Comparison of ENCODE assay signal across 20 mouse cellular contexts in genomic region chr2:65217677-65218076, GRCm38 (mm10). TPM values are rescaled to one million over a fixed set of nuclear protein-coding genes. Genes with fewer than 3 reads are reported as not detected.
DNase-seq lines count a peak whose midpoint lies in the region; ATAC-seq and TF ChIP-seq lines count a peak whose summit lies in the region.
"Had no signal": no experiment of that assay in that cellular context is flagged by ENCODE, and none has a peak within 500 bp of the region (broad histone marks: within the 10 kb centered on the region; RNA-seq: fewer than 3 reads in every experiment).

No protein-coding gene starts in this region.

- no peaks in the 10 kb centered on the region for H3K27me3 ChIP-seq in kidney, adult 2 months (replicated peaks; ENCODE audit: control insufficient read depth, insufficient read depth, low read length)
- H3K27me3 ChIP-seq in kidney, embryonic 15.5 days = no peaks in the 10 kb centered on the region
- H3K27me3 ChIP-seq: CH12.LX; embryonic facial prominence, embryonic 15.5 days; forebrain, embryonic 13.5 days; hindbrain, embryonic 13.5 days; liver, embryonic 13.5 days; midbrain, embryonic 13.5 days had no signal

- no peak for TF ChIP-seq CTCF in kidney, adult 2 months (conservative IDR thresholded peaks at IDR 0.05; ENCODE audit: insufficient read depth, insufficient read length, low read depth, low read length)

- H3K9ac ChIP-seq in kidney, embryonic 15.5 days = no peak overlapping the region
- H3K9ac ChIP-seq: embryonic facial prominence, embryonic 15.5 days; forebrain, embryonic 13.5 days; hindbrain, embryonic 13.5 days; liver, embryonic 13.5 days; midbrain, embryonic 13.5 days had no signal

- peak overlapping the region; percentile 100 for H3K27ac ChIP-seq in kidney, adult 2 months (ENCODE audit: insufficient read depth, low read depth, low read length)
- peak overlapping the region; percentile 82 for H3K27ac ChIP-seq in kidney, embryonic 15.5 days
- H3K27ac ChIP-seq: embryonic facial prominence, embryonic 10.5 days; embryonic facial prominence, embryonic 15.5 days; forebrain, embryonic 13.5 days; hindbrain, embryonic 13.5 days; liver, embryonic 13.5 days; macrophage; midbrain, embryonic 13.5 days had no signal

- peaks cover 52% of the 10 kb centered on the region for H3K4me1 ChIP-seq in kidney, adult 2 months (ENCODE audit: control insufficient read depth, insufficient read depth, low read length)
- H3K4me1 ChIP-seq in kidney, embryonic 15.5 days = peaks cover 52% of the 10 kb centered on the region
- H3K4me1 ChIP-seq: embryonic facial prominence, embryonic 15.5 days; forebrain, embryonic 13.5 days; hindbrain, embryonic 13.5 days; liver, embryonic 13.5 days; midbrain, embryonic 13.5 days had no signal

- H3K36me3 ChIP-seq in kidney, adult 2 months (ENCODE audit: control insufficient read depth, insufficient read depth, low read length) = no peaks in the 10 kb centered on the region; the same call in 1 of the 2 replicates
- H3K36me3 ChIP-seq in kidney, embryonic 15.5 days = no peaks in the 10 kb centered on the region
- H3K36me3 ChIP-seq: embryonic facial prominence, embryonic 10.5 days; embryonic facial prominence, embryonic 15.5 days; hindbrain, embryonic 13.5 days; liver, embryonic 13.5 days; midbrain, embryonic 13.5 days had no signal

- peak overlapping the region; percentile 25; the same call in 1 of the 2 replicates for H3K4me3 ChIP-seq in kidney, adult 2 months (ENCODE audit: insufficient read depth, low read depth, low read length)
- no peak overlapping the region for H3K4me3 ChIP-seq in kidney, embryonic 15.5 days (replicated peaks)
- H3K4me3 ChIP-seq: embryonic facial prominence, embryonic 10.5 days; embryonic facial prominence, embryonic 15.5 days; forebrain, embryonic 13.5 days; hindbrain, embryonic 13.5 days; liver, embryonic 13.5 days; midbrain, embryonic 13.5 days had no signal

- peak; percentile 30; the same call in 1 of the 2 replicates for ATAC-seq in kidney, embryonic 15.5 days (replicated peaks; ENCODE audit: low FRiP score)
- ATAC-seq: forebrain, embryonic 13.5 days; midbrain, embryonic 13.5 days had no signal

- TF ChIP-seq POLR2A in kidney, adult 2 months (IDR thresholded peaks at IDR 0.05; ENCODE audit: low read depth, low read length) = no peak

- no peaks in the 10 kb centered on the region for H3K9me3 ChIP-seq in kidney, embryonic 15.5 days (replicated peaks)
- H3K9me3 ChIP-seq: embryonic facial prominence, embryonic 10.5 days; embryonic facial prominence, embryonic 15.5 days; forebrain, embryonic 13.5 days; hindbrain, embryonic 13.5 days; liver, embryonic 13.5 days; midbrain, embryonic 13.5 days had no signal

- WGBS in kidney, adult 2 months = 27% methylated on average over 6 of the region's 6 CpGs
- WGBS in kidney, embryonic 15.5 days = 62% methylated on average over 6 of the region's 6 CpGs

- DNase-seq in kidney, adult 18-20 months = peak; percentile 49
- DNase-seq in kidney, postnatal 10 days = no peak
- DNase-seq in kidney, adult 2 months = peak; percentile 92
- peak; percentile 43 to 87 for DNase-seq in kidney, postnatal 36 days
- no peak for DNase-seq in embryo, embryonic 9.5 days (ENCODE audit: extremely low spot score)
- DNase-seq in urinary bladder, adult 2 months (ENCODE audit: low spot score) = no peak
- DNase-seq: B cell, adult 2 months; layer of hippocampus, postnatal 36 days; liver, embryonic 13.5 days; right cerebral cortex, postnatal 14 days; thymus, postnatal 36 days had no signal

- H3K4me2 ChIP-seq in kidney, embryonic 15.5 days = no peak overlapping the region
- H3K4me2 ChIP-seq: embryonic facial prominence, embryonic 15.5 days; forebrain, embryonic 13.5 days; heart, embryonic 11.5 days; hindbrain, embryonic 13.5 days; liver, embryonic 13.5 days; midbrain, embryonic 13.5 days had no signal

RNA-seq across cellular contexts. Expression of gene Cobll1, which starts 21.5 kb away (rescaled TPM):
- 51.7 and 53.2 TPM in 2 replicates for polyA plus RNA-seq in kidney, adult 2 months (2012; rRNA removed)
- polyA plus RNA-seq in kidney, embryonic 15.5 days (2015; fragmentation: Nextera tagmentation; extraction: Ambion mirVana) = 20.1 and 21.7 TPM in 2 replicates
- 19.0 and 20.9 TPM in 2 replicates for polyA plus RNA-seq in urinary bladder, adult 2 months (2012; rRNA removed)

Comparison
In these comparisons a context has a peak if more than half of its experiments do, and no peak if none do; other contexts are left out.
1. DNase-seq: peak in kidney, adult 18-20 months (single experiment), kidney, adult 2 months (single experiment) and kidney, postnatal 36 days (2 of 2); none in kidney, postnatal 10 days (single experiment), embryo, embryonic 9.5 days (single experiment) and urinary bladder, adult 2 months (single experiment).